Mouse (Mus musculus): Measurements from ENCODE around the gene Lmo3.

DNA sequence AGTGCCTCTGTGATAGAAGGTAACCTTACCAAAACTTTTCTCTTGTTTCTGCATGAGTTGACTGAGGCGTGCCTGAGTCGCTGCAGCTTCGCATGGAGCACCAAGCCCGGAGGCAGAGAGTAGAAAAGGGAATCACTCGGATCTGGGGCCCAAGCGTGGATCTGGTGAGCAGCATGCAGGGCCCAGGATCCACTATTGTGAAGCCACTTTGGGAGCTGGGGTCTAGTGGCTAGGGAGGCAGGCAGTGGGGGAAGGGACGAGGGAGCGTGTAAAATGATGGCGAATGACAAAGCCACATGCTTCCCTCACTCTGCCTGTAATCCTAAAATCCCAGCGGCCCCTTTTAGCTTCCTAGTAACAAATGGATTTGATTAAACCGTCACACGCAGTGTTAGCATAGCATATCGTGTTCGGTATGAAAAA lies 160.6 kb downstream of the Lmo3 start:
- TF ChIP-seq POLR2A (IDR thresholded peaks at IDR 0.05; ENCODE audit: borderline replicate concordance, insufficient read depth, low read length) (no peak), CTCF (IDR thresholded peaks at IDR 0.05; ENCODE audit: borderline replicate concordance, insufficient read depth, low read depth, low read length) (no peak)
